Mouse (Mus musculus) heart, embryonic 14.5 days (tissue): ENCODE results near the gene Gm28051. TPM values are rescaled to one million over a fixed set of nuclear protein-coding genes. Genes with fewer than 3 reads are reported as not detected.

Source experiments
- ATAC-seq: fragments of 200-750 bp; cut with Nextera tagmentation; 2 replicates; pipeline ENCODE4 v1.8.0; 2017; ENCODE audit warnings: low read depth, moderate TSS enrichment; ENCODE audit not compliant: insufficient number of reproducible peaks, insufficient read depth, low FRiP score
- H3K27ac ChIP-seq, 2 experiments: fragments of 200-500 bp in 1 of 2; fragments of 300-500 bp in 1 of 2; sonication (generic) in 1 of 2; replicated peaks in 1 of 2; 2 replicates each; pipeline ENCODE4 v1.5.1; 2012 to 2014; ENCODE audit warnings: low read depth in 2 of 2, low read length in 2 of 2, control low read depth in 1 of 2, mild to moderate bottlenecking in 1 of 2, mixed read lengths in 1 of 2; ENCODE audit not compliant: control insufficient read depth in 1 of 2, insufficient read depth in 1 of 2
- H3K27me3 ChIP-seq: fragments of 300-500 bp; sonication (generic); 2 replicates; pipeline ENCODE4 v1.6.1; 2014; ENCODE audit warnings: mild to moderate bottlenecking, low read length, control low read depth; ENCODE audit not compliant: control insufficient read depth, insufficient read depth
- H3K36me3 ChIP-seq: fragments of 300-500 bp; sonication (generic); 2 replicates; pipeline ENCODE4 v1.6.1; 2014; ENCODE audit warnings: mild to moderate bottlenecking, control low read depth, low read length, mixed read lengths; ENCODE audit not compliant: control insufficient read depth, insufficient read depth
- H3K4me1 ChIP-seq, 2 experiments: fragments of 200-500 bp in 1 of 2; fragments of 300-500 bp in 1 of 2; sonication (generic) in 1 of 2; 2 replicates each; pipeline ENCODE4 v1.6.1; 2012 to 2014; ENCODE audit warnings: low read length in 2 of 2, control low read depth in 1 of 2, mixed read lengths in 1 of 2; ENCODE audit not compliant: control insufficient read depth in 2 of 2, insufficient read depth in 2 of 2
- H3K4me2 ChIP-seq: fragments of 300-500 bp; sonication (generic); 2 replicates; pipeline ENCODE4 v1.6.1; 2014; ENCODE audit warnings: mild to moderate bottlenecking, low read length
- H3K4me3 ChIP-seq, 2 experiments: fragments of 200-500 bp in 1 of 2; fragments of 300-500 bp in 1 of 2; sonication (generic) in 1 of 2; 2 replicates each; pipeline ENCODE4 v1.5.1; 2012 to 2014; ENCODE audit warnings: low read length in 2 of 2, mild to moderate bottlenecking in 2 of 2, control low read depth in 1 of 2, low read depth in 1 of 2, moderate library complexity in 1 of 2; ENCODE audit not compliant: control insufficient read depth in 1 of 2, insufficient read depth in 1 of 2
- H3K9ac ChIP-seq: fragments of 300-500 bp; sonication (generic); 2 replicates; pipeline ENCODE4 v1.6.1; 2014; ENCODE audit warnings: mild to moderate bottlenecking, low read length
- H3K9me3 ChIP-seq: fragments of 300-500 bp; sonication (generic); 2 replicates; pipeline ENCODE4 v1.6.1; 2016; ENCODE audit warnings: low read length, control low read depth; ENCODE audit not compliant: control insufficient read depth
- WGBS: fragments of 180-500 bp; shearing (Covaris S2); extraction: QIAGEN DNeasy Blood & Tissue Kit; methylation state at CpG from one replicate; pipeline ENCODE4 v1.1.7; 2014; 5-methylcytosine and 5-hydroxymethylcytosine counted together
- polyA plus RNA-seq: library from polyadenylated mRNA; unstranded; fragments of >200 nt; fragmentation: Nextera tagmentation; extraction: Ambion mirVana; gene quantifications from 2 replicates; pipeline ENCODE4 v1.2.1, GENCODE M21; 2014

Gene Gm28051
- polyA plus RNA-seq, result not detected in 2 replicates

- no peaks in the 10 kb centered on the region for H3K27me3 ChIP-seq
- H3K9me3 ChIP-seq, result no peaks in the 10 kb centered on the region
- peak within 1 kb of the TSS; percentile 73 to 87 for H3K4me3 ChIP-seq
- peak within 1 kb of the TSS; percentile 88 to 89 for H3K27ac ChIP-seq
- H3K9ac ChIP-seq, result peak within 1 kb of the TSS; percentile 92
- H3K4me2 ChIP-seq, result peak within 1 kb of the TSS; percentile 93
- peaks cover 20% of the 10 kb centered on the region for H3K36me3 ChIP-seq
- WGBS, result under 1% methylated on average over 73 of the region's 73 CpGs
- H3K4me1 ChIP-seq, result peaks cover 8 to 16% of the 10 kb centered on the region in 2 experiments
- peak; percentile 96 for ATAC-seq
Observed at GRCm38 (mm10) chr12:102757689-102758402, at the start of gene Gm28051, which contains the start of the genes Gon7 and Ubr7. Gm28051 (minus strand) TSS chr12:102757765. Gon7 (minus strand) TSS chr12:102757803. Ubr7 (plus strand) TSS chr12:102757967.

DNA sequence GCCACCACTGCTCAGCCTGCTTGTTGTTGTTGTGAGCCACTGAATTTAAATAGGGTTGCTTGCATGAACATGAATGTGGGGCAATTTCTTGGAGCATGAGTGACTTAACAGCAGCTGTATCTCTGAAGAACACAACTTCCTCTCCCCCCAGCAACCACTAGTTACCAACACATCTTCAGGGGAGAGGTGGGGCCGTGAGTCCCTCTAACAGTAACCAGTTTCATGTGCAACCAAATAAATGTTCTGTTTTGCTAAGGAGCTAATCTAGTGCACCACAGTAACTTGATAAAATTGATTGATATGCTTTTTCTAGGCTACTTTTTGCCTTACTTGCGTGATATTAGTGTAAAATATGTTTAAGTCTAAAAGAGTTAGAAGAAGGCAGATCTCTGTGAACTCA lies 42.0 kb upstream of the Gm28051 start:
- no peaks in the 10 kb centered on the region for H3K4me1 ChIP-seq
- no peak overlapping the region for H3K9ac ChIP-seq
- WGBS, result 93% methylated on average over 2 of the region's 2 CpGs
- ATAC-seq, result no peak
- peaks cover 35% of the 10 kb centered on the region for H3K36me3 ChIP-seq
- no peak overlapping the region for H3K4me3 ChIP-seq
- H3K27ac ChIP-seq, result no peak overlapping the region
- H3K27me3 ChIP-seq, result no peaks in the 10 kb centered on the region
- no peak overlapping the region for H3K4me2 ChIP-seq
- no peaks in the 10 kb centered on the region for H3K9me3 ChIP-seq

DNA sequence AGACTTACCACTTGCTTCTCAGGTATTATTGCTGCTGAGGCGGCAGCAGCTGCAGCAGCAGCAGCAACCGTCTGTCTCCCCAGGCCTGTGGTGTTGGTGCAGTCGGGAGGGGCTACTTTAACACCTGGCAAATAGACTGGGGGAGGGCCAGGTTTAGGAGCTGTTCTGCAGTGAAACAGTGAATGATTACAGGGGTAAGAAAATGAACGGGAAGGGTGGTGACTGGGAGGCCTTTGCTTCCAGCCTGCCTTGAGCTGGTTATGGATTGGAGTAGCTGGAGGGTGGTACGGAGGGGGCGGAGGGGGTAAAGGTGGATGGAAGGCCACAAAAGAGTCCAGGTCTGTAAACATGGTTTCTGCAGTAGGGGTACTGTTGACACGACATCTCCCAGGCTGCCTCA lies 30.4 kb upstream of the Gm28051 start:
- Histone ChIP-seq H3K4me3 (no peak overlapping the region), H3K27ac (no peak overlapping the region), H3K4me1 (no peaks in the 10 kb centered on the region), H3K9ac (no peak overlapping the region), H3K4me2 (no peak overlapping the region), H3K27me3 (no peaks in the 10 kb centered on the region), H3K36me3 (peaks cover 96% of the 10 kb centered on the region), H3K9me3 (no peaks in the 10 kb centered on the region)
- WGBS, result 82% methylated on average over 7 of the region's 7 CpGs
- no peak for ATAC-seq

GRCm38 (mm10) chr12:102785593-102785985 lies 28.0 kb upstream of the Gm28051 start:
- peaks cover 93% of the 10 kb centered on the region for H3K36me3 ChIP-seq

GRCm38 (mm10) chr12:102784899-102785592 lies 27.5 kb upstream of the Gm28051 start:
- no peak overlapping the region for H3K4me3 ChIP-seq
- no peak overlapping the region; a peak in 1 of 4 replicates for H3K27ac ChIP-seq
- H3K36me3 ChIP-seq, result peaks cover 88% of the 10 kb centered on the region
- WGBS, result 83% methylated on average over 19 of the region's 19 CpGs
- no peak overlapping the region for H3K9ac ChIP-seq
- ATAC-seq, result no peak
- H3K9me3 ChIP-seq, result no peaks in the 10 kb centered on the region
- no peak overlapping the region for H3K4me2 ChIP-seq
- H3K27me3 ChIP-seq, result no peaks in the 10 kb centered on the region
- peaks cover 0 to under 1% of the 10 kb centered on the region in 2 experiments; a peak in 3 of 4 replicates for H3K4me1 ChIP-seq

More at GRCm38 (mm10) chr12:102785593-102785985, 28.0 kb upstream of the Gm28051 start:
- Histone ChIP-seq H3K27ac (no peak overlapping the region), H3K9me3 (no peaks in the 10 kb centered on the region), H3K27me3 (no peaks in the 10 kb centered on the region), H3K4me2 (no peak overlapping the region), H3K4me3 (no peak overlapping the region), H3K9ac (no peak overlapping the region), H3K4me1 (no peaks in the 10 kb centered on the region; a peak in 1 of 4 replicates)
- 75% methylated on average over 5 of the region's 5 CpGs for WGBS
- ATAC-seq, result no peak

DNA sequence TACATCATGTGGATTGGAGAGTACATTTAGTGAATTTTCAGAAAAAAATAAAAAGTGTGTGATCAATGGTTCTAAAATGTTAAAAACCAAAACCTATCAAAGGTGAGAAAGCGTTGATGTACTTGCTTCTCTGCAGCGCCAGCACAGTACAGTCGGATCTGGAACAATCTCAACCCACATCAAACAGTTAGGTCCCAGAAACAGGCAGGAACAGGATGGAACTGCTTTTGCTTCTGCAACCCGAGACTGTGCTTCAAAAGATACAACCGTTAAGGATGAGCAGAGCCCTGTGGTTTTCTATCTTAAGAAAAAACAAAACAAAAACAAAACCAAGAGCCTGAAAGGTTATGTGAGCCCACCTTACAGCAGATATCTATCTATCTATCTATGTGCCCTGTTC lies 25.3 kb upstream of the Gm28051 start:
- peaks cover 72% of the 10 kb centered on the region for H3K36me3 ChIP-seq
- no peak overlapping the region for H3K9ac ChIP-seq
- 90% methylated on average over 5 of the region's 5 CpGs for WGBS
- H3K4me3 ChIP-seq, result no peak overlapping the region
- H3K27ac ChIP-seq, result no peak overlapping the region
- ATAC-seq, result no peak
- H3K4me1 ChIP-seq, result peaks cover 0 to 6% of the 10 kb centered on the region in 2 experiments
- H3K9me3 ChIP-seq, result no peaks in the 10 kb centered on the region
- H3K27me3 ChIP-seq, result no peaks in the 10 kb centered on the region
- no peak overlapping the region for H3K4me2 ChIP-seq

GRCm38 (mm10) chr12:102779452-102779851 lies 21.9 kb upstream of the Gm28051 start:
- Histone ChIP-seq H3K4me1 (peaks cover 0 to 6% of the 10 kb centered on the region in 2 experiments), H3K9me3 (no peaks in the 10 kb centered on the region), H3K36me3 (peaks cover 74% of the 10 kb centered on the region), H3K4me2 (no peak overlapping the region), H3K27me3 (no peaks in the 10 kb centered on the region), H3K4me3 (no peak overlapping the region), H3K9ac (no peak overlapping the region), H3K27ac (no peak overlapping the region)
- ATAC-seq, result no peak
- WGBS, result 43% methylated on average over 3 of the region's 3 CpGs
